Mouse (Mus musculus): Measurements from ENCODE around the gene Tgfbi.

Gene Tgfbi

DNA sequence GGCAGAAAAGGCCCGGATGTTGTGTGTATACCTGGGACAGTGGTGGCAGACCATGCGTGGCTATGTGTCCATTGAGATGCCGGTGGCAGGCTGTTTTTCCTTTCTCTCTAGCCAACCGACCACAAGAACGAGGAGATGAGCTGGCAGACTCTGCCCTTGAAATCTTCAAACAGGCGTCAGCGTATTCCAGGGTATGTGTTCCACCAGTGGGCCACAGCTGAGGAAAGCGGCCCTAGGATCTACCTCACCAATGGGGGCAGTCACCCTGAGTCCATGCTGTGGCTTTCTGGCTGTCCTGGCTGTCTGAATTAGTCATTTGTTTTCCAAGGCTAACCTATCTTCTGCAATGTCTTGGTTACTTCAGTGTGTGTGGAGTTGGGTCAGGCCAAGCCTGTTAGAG lies 27.7 kb downstream of the Tgfbi start:
- H3K36me3 ChIP-seq (ENCODE audit: control insufficient read depth, insufficient read depth, low read length, poor library complexity, severe bottlenecking): no peaks in the 10 kb centered on the region
- DNase-seq (ENCODE audit: low read depth, low spot score): no peak
- H3K27me3 ChIP-seq (ENCODE audit: control insufficient read depth, insufficient read depth, low read length, poor library complexity, severe bottlenecking): no peaks in the 10 kb centered on the region; the same call in 1 of the 2 replicates

DNA sequence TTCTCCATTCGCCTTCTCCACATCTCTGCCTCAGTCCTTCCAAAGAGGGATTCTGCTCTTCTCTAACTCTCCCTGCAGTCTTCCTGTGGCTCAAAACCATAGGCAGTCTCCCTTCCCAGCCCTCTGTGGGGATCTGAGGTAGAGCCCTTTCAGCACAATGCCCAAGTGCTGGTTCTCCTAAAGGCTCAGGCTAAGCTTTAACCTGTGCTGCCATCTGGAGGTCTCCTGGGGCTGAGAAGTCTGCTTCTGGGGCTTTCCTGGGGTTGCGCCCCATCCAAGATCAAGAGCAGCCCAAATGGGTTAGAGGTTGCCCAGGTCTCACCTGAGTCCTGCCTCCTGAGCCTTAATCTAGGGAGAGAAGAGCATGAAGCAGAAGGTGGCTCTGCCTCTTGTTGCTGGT lies 32.4 kb downstream of the Tgfbi start:
- DNase-seq (ENCODE audit: low read depth, low spot score): peak; percentile 54
- H3K36me3 ChIP-seq (ENCODE audit: control insufficient read depth, insufficient read depth, low read length, poor library complexity, severe bottlenecking): no peaks in the 10 kb centered on the region
- no peaks in the 10 kb centered on the region for H3K27me3 ChIP-seq (ENCODE audit: control insufficient read depth, insufficient read depth, low read length, poor library complexity, severe bottlenecking)

DNA sequence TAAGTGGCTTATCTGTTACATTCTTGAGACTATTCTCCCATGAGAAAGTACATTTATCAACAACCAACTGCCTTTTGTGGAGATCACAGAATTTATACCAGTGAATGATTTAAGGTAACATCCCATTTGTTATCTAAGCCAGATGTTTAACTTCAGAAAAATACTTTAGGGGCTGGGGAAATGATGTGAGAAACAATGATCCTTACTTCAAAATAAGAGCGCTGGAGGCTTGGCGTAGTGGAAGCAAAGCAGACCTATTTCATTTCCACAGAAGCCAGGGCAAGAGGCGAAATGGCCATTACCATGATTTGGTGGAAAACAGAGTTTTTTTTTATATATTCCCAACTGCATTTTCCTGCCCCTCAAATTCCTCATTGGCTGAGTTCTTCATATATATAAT lies 34.7 kb downstream of the Tgfbi start:
- DNase-seq (ENCODE audit: low read depth, low spot score): no peak
- Histone ChIP-seq H3K36me3 (ENCODE audit: control insufficient read depth, insufficient read depth, low read length, poor library complexity, severe bottlenecking) (no peaks in the 10 kb centered on the region), H3K27me3 (ENCODE audit: control insufficient read depth, insufficient read depth, low read length, poor library complexity, severe bottlenecking) (no peaks in the 10 kb centered on the region)

DNA sequence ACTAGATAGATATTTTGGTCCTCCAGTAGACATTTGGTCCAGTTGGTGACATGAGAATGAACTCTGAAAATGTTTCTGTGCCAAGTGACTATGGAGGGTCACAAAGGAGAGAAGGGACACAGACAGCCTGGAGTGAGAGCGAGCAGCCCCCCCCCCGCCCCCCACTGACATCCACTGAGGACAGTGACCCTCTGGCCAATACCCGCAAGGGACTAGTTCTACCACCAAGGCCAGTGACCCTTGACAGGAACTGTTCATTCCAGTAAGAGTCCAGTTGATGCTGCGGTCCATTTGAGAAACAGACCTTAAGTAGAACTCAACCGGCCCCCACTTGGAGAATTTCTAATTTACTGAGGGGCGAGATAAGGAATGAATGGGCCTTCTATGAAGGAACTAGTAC lies 36.4 kb downstream of the Tgfbi start:
- DNase-seq (ENCODE audit: low read depth, low spot score): no peak
- no peaks in the 10 kb centered on the region for H3K27me3 ChIP-seq (ENCODE audit: control insufficient read depth, insufficient read depth, low read length, poor library complexity, severe bottlenecking)
- no peaks in the 10 kb centered on the region for H3K36me3 ChIP-seq (ENCODE audit: control insufficient read depth, insufficient read depth, low read length, poor library complexity, severe bottlenecking)

DNA sequence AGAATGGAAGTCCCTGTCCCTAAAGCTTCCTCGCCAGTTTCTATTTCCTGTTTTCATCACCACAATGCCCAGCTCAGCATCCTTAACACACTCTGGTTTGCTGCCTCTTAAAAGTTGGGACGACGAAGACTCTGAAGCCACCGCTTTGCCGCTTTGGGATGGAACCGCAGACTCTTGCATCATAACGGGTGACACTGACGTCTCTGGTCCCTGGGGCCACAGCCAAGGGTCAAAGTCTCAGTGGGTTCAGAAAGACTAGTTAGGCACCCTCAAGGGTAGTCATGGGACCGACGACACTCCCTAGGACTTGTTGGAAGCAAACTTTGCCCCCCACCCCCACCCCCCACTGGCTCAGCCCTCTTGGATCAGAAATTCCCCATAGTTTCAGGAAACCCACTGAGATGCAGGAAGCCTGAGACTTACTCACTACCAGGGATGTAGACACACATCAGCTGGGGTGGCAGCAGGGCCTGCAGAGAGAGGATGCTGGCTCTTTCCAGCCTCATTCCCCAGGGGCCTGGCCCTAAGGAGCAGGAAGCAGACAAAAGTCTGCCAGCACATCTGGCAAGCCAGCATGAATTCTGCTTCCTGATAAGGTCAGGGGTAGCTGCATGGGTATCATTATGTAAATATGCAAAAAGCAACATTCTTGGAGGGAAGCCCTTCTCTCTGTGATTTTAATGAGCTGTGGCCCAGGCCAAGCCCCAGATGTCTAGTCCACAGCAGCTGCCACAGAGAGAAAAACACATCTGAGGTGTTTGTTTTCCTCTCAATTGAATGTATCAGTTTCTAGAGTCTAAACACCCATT lies 38.5 kb downstream of the Tgfbi start:
- no peaks in the 10 kb centered on the region for H3K36me3 ChIP-seq (ENCODE audit: control insufficient read depth, insufficient read depth, low read length, poor library complexity, severe bottlenecking)
- no peaks in the 10 kb centered on the region for H3K27me3 ChIP-seq (ENCODE audit: control insufficient read depth, insufficient read depth, low read length, poor library complexity, severe bottlenecking)
- DNase-seq (ENCODE audit: low read depth, low spot score): no peak

DNA sequence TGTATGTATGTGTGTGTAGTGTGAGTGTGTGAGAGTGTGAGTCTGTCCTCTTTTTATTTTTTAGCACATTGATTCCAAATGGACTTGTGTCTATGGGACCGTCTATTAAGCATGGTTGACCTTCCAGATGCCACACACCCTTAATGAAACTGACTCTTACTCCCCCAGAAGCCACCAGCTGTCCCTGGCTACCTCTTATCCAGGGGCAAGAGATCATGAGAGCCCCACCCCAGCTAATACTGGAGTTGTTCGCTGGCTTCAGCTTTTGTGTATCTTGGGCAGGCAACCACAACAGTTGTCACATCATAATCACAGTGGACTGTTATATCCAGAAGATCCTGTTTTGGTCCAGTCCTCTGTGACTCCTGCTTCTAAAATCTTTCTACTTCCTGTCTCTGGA lies 40.7 kb downstream of the Tgfbi start:
- H3K36me3 ChIP-seq (ENCODE audit: control insufficient read depth, insufficient read depth, low read length, poor library complexity, severe bottlenecking): no peaks in the 10 kb centered on the region
- no peaks in the 10 kb centered on the region for H3K27me3 ChIP-seq (ENCODE audit: control insufficient read depth, insufficient read depth, low read length, poor library complexity, severe bottlenecking)
- DNase-seq (ENCODE audit: low read depth, low spot score): no peak

DNA sequence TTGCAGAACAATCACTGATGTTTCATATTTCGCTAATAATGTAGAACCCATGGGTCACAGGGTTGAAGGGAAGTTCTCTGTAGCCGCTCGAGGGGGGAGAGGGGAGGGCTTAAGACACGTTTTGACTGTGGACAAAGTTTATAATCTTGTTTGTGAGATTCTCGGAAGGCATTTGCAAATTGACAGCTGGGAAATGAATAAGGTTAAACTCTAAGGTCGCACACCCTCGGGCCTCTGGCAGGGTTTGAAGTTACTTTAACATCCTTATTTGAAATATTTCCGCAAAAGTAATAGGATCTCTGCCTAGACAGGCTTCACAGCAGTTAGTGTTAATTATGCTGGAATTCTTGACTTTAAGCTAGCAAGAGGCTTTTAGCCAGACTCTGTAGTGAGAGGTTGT lies 43.1 kb downstream of the Tgfbi start:
- H3K36me3 ChIP-seq (ENCODE audit: control insufficient read depth, insufficient read depth, low read length, poor library complexity, severe bottlenecking): no peaks in the 10 kb centered on the region
- H3K27me3 ChIP-seq (ENCODE audit: control insufficient read depth, insufficient read depth, low read length, poor library complexity, severe bottlenecking): no peaks in the 10 kb centered on the region
- no peak for DNase-seq (ENCODE audit: low read depth, low spot score)

DNA sequence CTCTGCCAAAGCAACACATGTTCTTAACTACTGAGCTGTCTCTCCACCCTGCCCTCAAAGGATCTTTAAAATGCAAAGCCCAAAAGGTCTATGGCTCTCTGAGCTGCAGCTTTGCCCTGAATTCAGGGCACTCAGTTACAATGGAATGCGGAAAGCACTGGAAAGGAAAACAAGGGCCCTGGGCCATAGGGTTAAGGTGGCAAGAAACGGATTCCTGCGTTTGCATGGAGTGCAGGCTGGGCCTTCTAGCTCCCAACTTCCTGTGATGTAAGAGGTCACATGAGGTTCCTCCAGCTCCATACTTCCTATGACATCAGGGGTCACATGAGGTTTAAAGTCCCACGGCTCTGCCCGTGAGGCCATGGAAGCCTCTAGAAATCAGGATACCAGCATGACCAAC lies 44.9 kb downstream of the Tgfbi start:
- Histone ChIP-seq H3K36me3 (ENCODE audit: control insufficient read depth, insufficient read depth, low read length, poor library complexity, severe bottlenecking) (no peaks in the 10 kb centered on the region), H3K27me3 (ENCODE audit: control insufficient read depth, insufficient read depth, low read length, poor library complexity, severe bottlenecking) (no peaks in the 10 kb centered on the region)
- DNase-seq (ENCODE audit: low read depth, low spot score): no peak

DNA sequence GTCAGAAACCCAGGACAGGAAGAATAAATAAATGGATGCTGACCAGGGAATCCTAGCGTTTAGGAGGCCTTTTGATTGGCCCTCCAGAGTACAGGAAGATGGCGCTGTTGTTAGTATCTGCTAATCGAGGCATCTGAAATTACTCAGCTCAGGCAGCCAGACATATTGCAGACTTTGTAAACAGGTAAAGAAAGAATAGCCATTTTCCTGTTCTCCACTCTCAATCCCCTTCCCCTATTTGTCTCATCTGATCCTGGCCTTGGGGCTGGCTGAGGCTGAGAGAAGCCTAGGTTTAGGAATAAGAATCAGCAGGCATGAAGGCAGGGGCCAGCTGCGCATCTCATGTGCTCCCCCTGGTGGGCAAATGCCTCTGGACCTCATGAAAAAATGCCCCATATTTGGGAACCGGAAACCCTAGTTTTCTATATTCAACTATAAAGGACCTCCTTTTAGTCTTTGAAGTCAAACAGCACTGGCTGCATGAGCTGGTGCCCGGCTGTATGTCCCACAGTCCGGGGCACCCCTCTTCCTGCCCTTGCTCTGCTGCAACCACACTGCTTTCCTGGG lies 48.7 kb downstream of the Tgfbi start:
- DNase-seq (ENCODE audit: low read depth, low spot score): peak; percentile 77
- H3K36me3 ChIP-seq (ENCODE audit: control insufficient read depth, insufficient read depth, low read length, poor library complexity, severe bottlenecking): no peaks in the 10 kb centered on the region
- no peaks in the 10 kb centered on the region for H3K27me3 ChIP-seq (ENCODE audit: control insufficient read depth, insufficient read depth, low read length, poor library complexity, severe bottlenecking)

DNA sequence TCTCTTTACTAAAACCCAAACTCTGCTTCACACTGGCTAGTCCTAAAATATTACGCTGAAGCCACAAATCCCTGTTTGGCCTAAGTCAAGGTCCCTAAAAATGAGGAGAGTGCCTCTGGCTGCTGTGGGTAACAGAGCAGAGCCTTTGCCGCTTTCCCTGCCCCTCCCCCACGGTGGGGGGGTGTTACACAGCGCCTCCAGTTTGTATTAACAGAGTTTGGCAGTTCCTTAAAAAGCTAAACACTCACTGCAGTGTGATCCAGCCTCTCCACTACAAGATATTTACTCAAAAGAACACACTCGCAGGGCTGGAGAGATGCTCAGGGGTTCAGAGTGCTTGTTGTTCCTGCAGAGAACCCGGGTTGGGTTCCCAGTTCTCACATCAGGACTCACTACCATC lies 49.6 kb downstream of the Tgfbi start:
- DNase-seq (ENCODE audit: low read depth, low spot score): no peak
- Histone ChIP-seq H3K27me3 (ENCODE audit: control insufficient read depth, insufficient read depth, low read length, poor library complexity, severe bottlenecking) (no peaks in the 10 kb centered on the region), H3K36me3 (ENCODE audit: control insufficient read depth, insufficient read depth, low read length, poor library complexity, severe bottlenecking) (no peaks in the 10 kb centered on the region)

DNA sequence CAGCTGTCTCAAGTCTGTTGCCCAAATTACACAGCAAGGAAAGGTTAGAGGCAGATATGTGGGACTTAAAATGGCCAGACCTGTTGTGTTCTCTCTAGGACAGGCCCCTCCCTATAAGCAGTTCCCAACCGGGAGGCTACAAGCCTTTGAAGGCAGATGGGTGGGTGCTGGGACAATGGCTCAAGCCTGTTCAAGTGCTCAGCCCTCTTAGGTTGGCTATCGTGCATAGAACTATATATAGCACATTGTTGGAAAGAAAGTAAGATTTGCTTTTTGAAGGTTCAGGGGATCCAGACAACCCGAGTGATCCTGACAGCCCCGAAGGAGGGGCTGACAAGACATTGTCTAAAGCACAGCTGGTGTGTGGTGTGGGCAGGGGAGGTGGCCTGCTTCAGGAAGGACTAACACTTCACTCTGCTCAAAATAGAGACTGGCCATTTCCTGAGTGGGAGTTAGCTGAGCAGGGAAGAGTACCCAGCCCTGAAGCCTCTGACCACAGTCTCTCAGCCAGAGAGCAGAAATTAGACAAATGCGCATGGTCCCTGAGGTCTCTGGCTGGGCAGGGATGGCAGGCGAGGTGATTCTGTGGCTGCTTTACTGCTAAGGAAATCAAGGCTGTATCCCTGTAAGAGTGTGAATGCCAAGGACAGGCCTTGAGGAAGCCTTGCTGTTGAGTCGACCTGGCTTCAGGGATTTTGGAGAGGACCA lies 52.7 kb downstream of the Tgfbi start:
- no peaks in the 10 kb centered on the region for H3K27me3 ChIP-seq (ENCODE audit: control insufficient read depth, insufficient read depth, low read length, poor library complexity, severe bottlenecking)

DNA sequence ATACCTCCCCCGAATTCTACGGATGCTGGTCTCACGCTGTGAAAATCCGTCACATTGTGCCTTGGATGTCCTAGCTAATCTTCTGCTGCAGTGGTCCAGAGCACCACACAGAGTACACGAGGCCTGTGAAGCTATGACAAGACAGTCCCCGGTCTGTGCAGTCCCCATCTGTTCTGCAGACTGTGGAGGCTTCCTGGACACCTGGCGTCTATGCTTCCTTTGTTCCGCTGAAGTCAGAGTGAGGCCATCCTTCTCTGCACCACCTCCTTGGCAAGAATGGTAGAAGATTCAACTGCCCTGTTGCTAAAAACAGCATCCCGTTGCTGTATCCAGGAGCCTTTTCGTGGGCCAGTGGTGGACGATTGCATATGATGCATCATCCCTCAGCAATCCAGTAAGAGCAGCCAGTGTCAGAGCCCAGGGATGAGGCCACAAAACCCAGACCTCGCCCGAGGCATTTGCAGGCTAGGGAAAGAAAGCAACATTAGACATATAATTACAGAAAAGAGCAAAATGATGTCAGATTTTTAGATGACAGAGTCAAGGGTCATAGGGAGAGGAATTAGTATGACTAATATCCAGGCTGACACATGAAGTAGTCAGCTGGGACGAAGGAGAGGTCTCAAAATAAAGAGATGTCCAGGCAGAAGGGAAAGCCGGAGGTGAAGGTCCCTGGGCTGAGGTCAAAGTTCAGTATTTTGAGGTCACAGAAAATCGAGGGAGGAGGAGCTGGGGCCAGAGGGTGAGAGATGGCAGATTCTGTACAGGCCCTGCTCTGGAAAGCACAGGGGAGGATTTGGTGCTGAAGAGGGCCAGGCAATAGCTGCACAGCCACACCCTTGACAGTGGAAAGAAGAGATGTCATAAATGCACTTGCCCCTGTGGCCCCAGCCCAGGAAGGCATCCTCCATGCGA lies 55.2 kb downstream of the Tgfbi start:
- no peaks in the 10 kb centered on the region for H3K27me3 ChIP-seq (ENCODE audit: control insufficient read depth, insufficient read depth, low read length, poor library complexity, severe bottlenecking)
- H3K36me3 ChIP-seq (ENCODE audit: control insufficient read depth, insufficient read depth, low read length, poor library complexity, severe bottlenecking): no peaks in the 10 kb centered on the region
- DNase-seq (ENCODE audit: low read depth, low spot score): no peak

More for the DNA sequence above, 52.7 kb downstream of the Tgfbi start:
- no peaks in the 10 kb centered on the region for H3K36me3 ChIP-seq (ENCODE audit: control insufficient read depth, insufficient read depth, low read length, poor library complexity, severe bottlenecking)
- no peak for DNase-seq (ENCODE audit: low read depth, low spot score)

DNA sequence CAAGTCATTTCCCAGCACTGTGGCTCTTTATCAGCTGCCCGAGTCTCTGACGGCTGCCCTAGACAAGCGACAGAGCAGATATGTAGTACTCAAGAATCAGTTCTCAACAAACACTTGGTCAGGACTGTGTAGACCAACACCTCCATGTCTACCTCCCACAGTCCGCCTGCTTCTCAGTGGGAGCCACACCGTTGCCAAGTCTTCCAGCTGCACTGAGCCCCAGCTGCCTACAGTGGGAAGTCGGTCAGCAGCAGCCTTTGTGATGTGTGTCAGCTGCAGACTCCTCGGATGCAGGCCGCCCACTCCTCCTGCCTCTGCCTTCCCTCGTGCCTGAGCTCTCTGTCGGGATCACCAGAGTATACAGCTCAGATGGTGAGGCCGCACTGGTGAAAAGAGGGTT lies 61.9 kb downstream of the Tgfbi start:
- DNase-seq (ENCODE audit: low read depth, low spot score): no peak
- no peaks in the 10 kb centered on the region for H3K27me3 ChIP-seq (ENCODE audit: control insufficient read depth, insufficient read depth, low read length, poor library complexity, severe bottlenecking)

DNA sequence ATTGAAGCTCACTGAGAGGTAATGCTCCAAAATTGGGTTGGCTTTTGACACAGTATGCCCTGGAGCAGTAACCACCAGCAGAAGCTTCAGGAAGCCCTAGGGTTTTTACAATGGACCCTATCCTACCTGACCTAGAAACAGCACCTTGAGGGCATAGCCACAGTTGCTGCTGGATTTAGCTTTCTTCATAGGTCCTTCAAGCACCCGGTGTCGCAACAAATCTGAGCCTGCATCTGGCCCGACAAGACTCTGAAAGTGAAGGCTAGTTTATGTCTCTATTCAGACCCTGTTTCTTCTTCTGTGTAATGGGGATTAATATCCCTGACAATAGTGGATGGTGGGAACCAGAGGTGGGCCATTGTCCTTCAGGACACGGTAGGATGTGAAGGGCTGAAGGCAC lies 68.4 kb downstream of the Tgfbi start:
- no peaks in the 10 kb centered on the region for H3K36me3 ChIP-seq (ENCODE audit: control insufficient read depth, insufficient read depth, low read length, poor library complexity, severe bottlenecking)
- no peaks in the 10 kb centered on the region for H3K27me3 ChIP-seq (ENCODE audit: control insufficient read depth, insufficient read depth, low read length, poor library complexity, severe bottlenecking)
- no peak for DNase-seq (ENCODE audit: low read depth, low spot score)

More for the DNA sequence above, 61.9 kb downstream of the Tgfbi start:
- H3K36me3 ChIP-seq (ENCODE audit: control insufficient read depth, insufficient read depth, low read length, poor library complexity, severe bottlenecking): no peaks in the 10 kb centered on the region
